Mouse (Mus musculus): Measurements from ENCODE around the gene Prss57. TPM values are rescaled to one million over a fixed set of nuclear protein-coding genes. Genes with fewer than 3 reads are reported as not detected.

Prss57 gene
- polyA plus RNA-seq, 1 experiment from 2014 or later, result 0.08 TPM

GRCm38 (mm10) chr10:79806972-79807371 is 16.2 kb upstream of the Prss57 start:
- ATAC-seq (ENCODE audit: insufficient number of reproducible peaks, insufficient read depth, low FRiP score, low read depth), result peak; percentile 8; the same call in 1 of the 2 replicates
- no peaks in the 10 kb centered on the region for H3K27me3 ChIP-seq (ENCODE audit: control insufficient read depth, insufficient read depth, low read length)
- H3K4me1 ChIP-seq (ENCODE audit: control insufficient read depth in 2 of 2, insufficient read depth in 2 of 2, low read length in 2 of 2), result peaks cover 22 to 24% of the 10 kb centered on the region in 2 experiments
- peak overlapping the region; percentile 0 to 10; a peak in 2 of 4 replicates for H3K4me3 ChIP-seq (ENCODE audit: control insufficient read depth in 1 of 2, insufficient read depth in 1 of 2, low read depth in 1 of 2, low read length in 2 of 2)
- peak overlapping the region; percentile 46 to 75 for H3K27ac ChIP-seq (replicated peaks in 1 of 2; ENCODE audit: control insufficient read depth in 1 of 2, insufficient read depth in 1 of 2, low read depth in 2 of 2, low read length in 2 of 2)
- WGBS, result 72% methylated on average over 10 of the region's 10 CpGs
- H3K4me2 ChIP-seq (ENCODE audit: low read length), result peak overlapping the region; percentile 47
- peaks cover 24% of the 10 kb centered on the region for H3K36me3 ChIP-seq (ENCODE audit: control insufficient read depth, insufficient read depth, low read length)
- H3K9me3 ChIP-seq (ENCODE audit: control insufficient read depth, low read length), result no peaks in the 10 kb centered on the region
- H3K9ac ChIP-seq (ENCODE audit: low read length), result peak overlapping the region; percentile 60; the same call in 1 of the 2 replicates

- peak overlapping the region; percentile 29 to 75 for H3K27ac ChIP-seq (replicated peaks in 1 of 2; ENCODE audit: control insufficient read depth in 1 of 2, insufficient read depth in 1 of 2, low read depth in 2 of 2, low read length in 2 of 2)
- no peaks in the 10 kb centered on the region for H3K9me3 ChIP-seq (ENCODE audit: control insufficient read depth, low read length)
- H3K4me3 ChIP-seq (ENCODE audit: control insufficient read depth in 1 of 2, insufficient read depth in 1 of 2, low read depth in 1 of 2, low read length in 2 of 2), result peak overlapping the region in 1 of 2 experiments; percentile 12; a peak in 2 of 4 replicates
- 69% methylated on average over 9 of the region's 9 CpGs for WGBS
- peaks cover 21% of the 10 kb centered on the region for H3K36me3 ChIP-seq (ENCODE audit: control insufficient read depth, insufficient read depth, low read length)
- peaks cover 25 to 28% of the 10 kb centered on the region in 2 experiments for H3K4me1 ChIP-seq (ENCODE audit: control insufficient read depth in 2 of 2, insufficient read depth in 2 of 2, low read length in 2 of 2)
- H3K9ac ChIP-seq (ENCODE audit: low read length), result peak overlapping the region; percentile 60; the same call in 1 of the 2 replicates
- no peak for ATAC-seq (ENCODE audit: insufficient number of reproducible peaks, insufficient read depth, low FRiP score, low read depth)
- H3K27me3 ChIP-seq (ENCODE audit: control insufficient read depth, insufficient read depth, low read length), result no peaks in the 10 kb centered on the region
- H3K4me2 ChIP-seq (ENCODE audit: low read length), result peak overlapping the region; percentile 47
Measured at GRCm38 (mm10) chr10:79806331-79806730, 15.6 kb upstream of the Prss57 start.

GRCm38 (mm10) chr10:79805636-79806035 is 14.9 kb upstream of the Prss57 start:
- H3K27ac ChIP-seq (replicated peaks in 1 of 2; ENCODE audit: control insufficient read depth in 1 of 2, insufficient read depth in 1 of 2, low read depth in 2 of 2, low read length in 2 of 2), result peak overlapping the region; percentile 29 to 75; a peak in 3 of 4 replicates
- peak overlapping the region; percentile 47 for H3K4me2 ChIP-seq (ENCODE audit: low read length)
- peak overlapping the region in 1 of 2 experiments; percentile 12; a peak in 2 of 4 replicates for H3K4me3 ChIP-seq (ENCODE audit: control insufficient read depth in 1 of 2, insufficient read depth in 1 of 2, low read depth in 1 of 2, low read length in 2 of 2)
- no peaks in the 10 kb centered on the region for H3K9me3 ChIP-seq (ENCODE audit: control insufficient read depth, low read length)
- WGBS, result 30% methylated on average over 11 of the region's 11 CpGs
- H3K4me1 ChIP-seq (ENCODE audit: control insufficient read depth in 2 of 2, insufficient read depth in 2 of 2, low read length in 2 of 2), result peaks cover 25 to 28% of the 10 kb centered on the region in 2 experiments
- peak; percentile 69 for ATAC-seq (ENCODE audit: insufficient number of reproducible peaks, insufficient read depth, low FRiP score, low read depth)
- H3K9ac ChIP-seq (ENCODE audit: low read length), result no peak overlapping the region
- peaks cover 17% of the 10 kb centered on the region for H3K36me3 ChIP-seq (ENCODE audit: control insufficient read depth, insufficient read depth, low read length)
- H3K27me3 ChIP-seq (ENCODE audit: control insufficient read depth, insufficient read depth, low read length), result no peaks in the 10 kb centered on the region

GRCm38 (mm10) chr10:79803716-79804323 is 13.1 kb upstream of the Prss57 start:
- H3K4me3 ChIP-seq (ENCODE audit: control insufficient read depth in 1 of 2, insufficient read depth in 1 of 2, low read depth in 1 of 2, low read length in 2 of 2), result no peak overlapping the region
- WGBS, result 15% methylated on average over 29 of the region's 29 CpGs
- ATAC-seq (ENCODE audit: insufficient number of reproducible peaks, insufficient read depth, low FRiP score, low read depth), result no peak
- peaks cover 5% of the 10 kb centered on the region; the same call in 1 of the 2 replicates for H3K36me3 ChIP-seq (ENCODE audit: control insufficient read depth, insufficient read depth, low read length)
- H3K9me3 ChIP-seq (ENCODE audit: control insufficient read depth, low read length), result no peaks in the 10 kb centered on the region
- H3K27me3 ChIP-seq (ENCODE audit: control insufficient read depth, insufficient read depth, low read length), result no peaks in the 10 kb centered on the region
- no peak overlapping the region; a peak in 1 of 4 replicates for H3K27ac ChIP-seq (replicated peaks in 1 of 2; ENCODE audit: control insufficient read depth in 1 of 2, insufficient read depth in 1 of 2, low read depth in 2 of 2, low read length in 2 of 2)
- peak overlapping the region; percentile 25; the same call in 1 of the 2 replicates for H3K4me2 ChIP-seq (ENCODE audit: low read length)
- H3K4me1 ChIP-seq (ENCODE audit: control insufficient read depth in 2 of 2, insufficient read depth in 2 of 2, low read length in 2 of 2), result peaks cover 25 to 28% of the 10 kb centered on the region in 2 experiments
- peak overlapping the region; percentile 16; the same call in 1 of the 2 replicates for H3K9ac ChIP-seq (ENCODE audit: low read length)

- Histone ChIP-seq H3K27me3 (ENCODE audit: control insufficient read depth, insufficient read depth, low read length) (no peaks in the 10 kb centered on the region), H3K4me2 (ENCODE audit: low read length) (peak overlapping the region; percentile 16; the same call in 1 of the 2 replicates), H3K9me3 (ENCODE audit: control insufficient read depth, low read length) (no peaks in the 10 kb centered on the region), H3K4me1 (ENCODE audit: control insufficient read depth in 2 of 2, insufficient read depth in 2 of 2, low read length in 2 of 2) (peaks cover 25 to 28% of the 10 kb centered on the region in 2 experiments), H3K9ac (ENCODE audit: low read length) (peak overlapping the region; percentile 41), H3K4me3 (ENCODE audit: control insufficient read depth in 1 of 2, insufficient read depth in 1 of 2, low read depth in 1 of 2, low read length in 2 of 2) (no peak overlapping the region), H3K36me3 (ENCODE audit: control insufficient read depth, insufficient read depth, low read length) (no peaks in the 10 kb centered on the region), H3K27ac (replicated peaks in 1 of 2; ENCODE audit: control insufficient read depth in 1 of 2, insufficient read depth in 1 of 2, low read depth in 2 of 2, low read length in 2 of 2) (peak overlapping the region in 1 of 2 experiments; percentile 62; a peak in 2 of 4 replicates)
- peak; percentile 11; the same call in 1 of the 2 replicates for ATAC-seq (ENCODE audit: insufficient number of reproducible peaks, insufficient read depth, low FRiP score, low read depth)
- WGBS, result 25% methylated on average over 11 of the region's 11 CpGs
Measured at GRCm38 (mm10) chr10:79802331-79802971, 11.7 kb upstream of the Prss57 start.

GRCm38 (mm10) chr10:79801837-79802236 is 11.1 kb upstream of the Prss57 start:
- H3K4me3 ChIP-seq (ENCODE audit: control insufficient read depth in 1 of 2, insufficient read depth in 1 of 2, low read depth in 1 of 2, low read length in 2 of 2), result no peak overlapping the region
- no peaks in the 10 kb centered on the region for H3K9me3 ChIP-seq (ENCODE audit: control insufficient read depth, low read length)
- H3K4me2 ChIP-seq (ENCODE audit: low read length), result peak overlapping the region; percentile 16; the same call in 1 of the 2 replicates
- peaks cover 27 to 32% of the 10 kb centered on the region in 2 experiments for H3K4me1 ChIP-seq (ENCODE audit: control insufficient read depth in 2 of 2, insufficient read depth in 2 of 2, low read length in 2 of 2)
- peak overlapping the region; percentile 25; the same call in 1 of the 2 replicates for H3K9ac ChIP-seq (ENCODE audit: low read length)
- no peaks in the 10 kb centered on the region for H3K27me3 ChIP-seq (ENCODE audit: control insufficient read depth, insufficient read depth, low read length)
- no peak for ATAC-seq (ENCODE audit: insufficient number of reproducible peaks, insufficient read depth, low FRiP score, low read depth)
- no peaks in the 10 kb centered on the region for H3K36me3 ChIP-seq (ENCODE audit: control insufficient read depth, insufficient read depth, low read length)
- WGBS, result 34% methylated on average over 3 of the region's 3 CpGs
- no peak overlapping the region for H3K27ac ChIP-seq (replicated peaks in 1 of 2; ENCODE audit: control insufficient read depth in 1 of 2, insufficient read depth in 1 of 2, low read depth in 2 of 2, low read length in 2 of 2)

- whole genome bisulfite sequencing, result 80% methylated on average over 11 of the region's 11 CpGs
- Histone ChIP-seq H3K9me3 (ENCODE audit: control insufficient read depth, low read length) (no peaks in the 10 kb centered on the region), H3K9ac (ENCODE audit: low read length) (no peak overlapping the region), H3K27me3 (ENCODE audit: control insufficient read depth, insufficient read depth, low read length) (no peaks in the 10 kb centered on the region), H3K4me2 (ENCODE audit: low read length) (no peak overlapping the region), H3K4me1 (ENCODE audit: control insufficient read depth in 2 of 2, insufficient read depth in 2 of 2, low read length in 2 of 2) (peaks cover 25 to 32% of the 10 kb centered on the region in 2 experiments), H3K27ac (replicated peaks in 1 of 2; ENCODE audit: control insufficient read depth in 1 of 2, insufficient read depth in 1 of 2, low read depth in 2 of 2, low read length in 2 of 2) (no peak overlapping the region), H3K36me3 (ENCODE audit: control insufficient read depth, insufficient read depth, low read length) (no peaks in the 10 kb centered on the region), H3K4me3 (ENCODE audit: control insufficient read depth in 1 of 2, insufficient read depth in 1 of 2, low read depth in 1 of 2, low read length in 2 of 2) (no peak overlapping the region)
- no peak for ATAC-seq (ENCODE audit: insufficient number of reproducible peaks, insufficient read depth, low FRiP score, low read depth)
Measured at GRCm38 (mm10) chr10:79800508-79800907, 9.7 kb upstream of the Prss57 start.
